Comparison of ENCODE assay signal across 12 mouse cellular contexts in genomic region chr13:71649031-71649430, GRCm38 (mm10).
"Had no signal": no experiment of that assay in that cellular context is flagged by ENCODE, and none has a peak within 500 bp of the region (broad histone marks: within the 10 kb centered on the region; RNA-seq: fewer than 3 reads in every experiment).

No protein-coding gene starts in this region.

- DNase-seq: kidney, adult 2 months; kidney, postnatal 14 days; layer of hippocampus, adult 9-11 months; layer of hippocampus, postnatal 36 days; lung, embryonic 14.5 days; lung, postnatal 10 days; lung, postnatal 4 days; midbrain, embryonic 14.5 days; right cerebral cortex, adult 18-20 months; right cerebral cortex, postnatal 25 days; thymus, adult 18-20 months; thymus, postnatal 14 days had no signal
